Mouse (Mus musculus): Measurements from ENCODE around the gene Olfr1170. TPM values are rescaled to one million over a fixed set of nuclear protein-coding genes. Genes with fewer than 3 reads are reported as not detected.

The Olfr1170 gene
- polyA plus RNA-seq (2017; shearing (Covaris generic)) = not detected

GRCm38 (mm10) chr2:88228234-88228633 lies at the start of gene Olfr1170:
Olfr1170 (minus strand) TSS chr2:88228334.
- ATAC-seq = no peak

GRCm38 (mm10) chr2:88220784-88221183 lies 7.3 kb downstream of the Olfr1170 start:
- ATAC-seq = no peak

DNA sequence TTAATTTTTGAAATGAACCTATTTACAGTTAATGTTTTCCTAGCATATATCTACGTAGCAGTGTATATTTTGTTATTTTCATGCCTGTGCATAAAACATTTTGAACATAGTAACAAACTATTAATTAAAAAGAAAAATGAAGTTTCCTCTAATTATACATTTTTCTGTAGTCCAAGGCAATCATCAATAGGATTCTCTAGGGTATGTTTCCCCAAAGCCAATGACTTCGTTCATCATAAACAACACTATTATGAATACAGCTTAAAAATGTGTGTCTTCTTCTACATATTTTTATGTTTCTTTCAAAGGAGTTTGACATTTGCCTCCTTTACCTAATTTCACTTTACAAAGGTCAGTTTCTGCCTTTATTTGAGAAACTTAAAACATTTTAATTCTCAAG lies 46.6 kb downstream of the Olfr1170 start, which contains the start of gene Olfr1168:
Olfr1168 (plus strand) TSS at position 301 of the 400 bp plus-strand sequence.
- ATAC-seq = no peak

Other genes starting within 250 kb of the Olfr1170 start
- not detected for gene Olfr1158, start 238.2 kb downstream of the Olfr1170 start, polyA plus RNA-seq (2017; shearing (Covaris generic))
- not detected for gene Olfr1160, start 220.1 kb downstream of the Olfr1170 start, polyA plus RNA-seq (2017; shearing (Covaris generic))
- gene Olfr1161, start 205.6 kb downstream of the Olfr1170 start, polyA plus RNA-seq (2017; shearing (Covaris generic)) = not detected
- gene Olfr73, start 190.6 kb downstream of the Olfr1170 start, polyA plus RNA-seq (2017; shearing (Covaris generic)) = not detected
- not detected for gene Olfr1162, start 177.2 kb downstream of the Olfr1170 start, polyA plus RNA-seq (2017; shearing (Covaris generic))
- gene Olfr1163, start 156.5 kb downstream of the Olfr1170 start, polyA plus RNA-seq (2017; shearing (Covaris generic)) = not detected
- gene Olfr1164, start 134.4 kb downstream of the Olfr1170 start, polyA plus RNA-seq (2017; shearing (Covaris generic)) = not detected
- gene Olfr1166, start 100.1 kb downstream of the Olfr1170 start, polyA plus RNA-seq (2017; shearing (Covaris generic)) = not detected
- gene Olfr1167, start 73.1 kb downstream of the Olfr1170 start, polyA plus RNA-seq (2017; shearing (Covaris generic)) = under 1 TPM in 1 of 3 experiments, not detected in 2; 0.15 TPM
- gene Olfr1168, start 46.5 kb downstream of the Olfr1170 start, polyA plus RNA-seq (2017; shearing (Covaris generic)) = under 1 TPM in 1 of 3 experiments, not detected in 2; 0.38 TPM
- gene Olfr1173, start 51.5 kb upstream of the Olfr1170 start, polyA plus RNA-seq (2017; shearing (Covaris generic)) = under 1 TPM in 1 of 3 experiments, not detected in 2; 0.16 TPM
- not detected for gene Olfr1174-ps, start 86.8 kb upstream of the Olfr1170 start, polyA plus RNA-seq (2017; shearing (Covaris generic))
- under 1 TPM; 0.09 to 0.10 (median 0.09) TPM for gene Olfr1175-ps, start 98.9 kb upstream of the Olfr1170 start, polyA plus RNA-seq (2017; shearing (Covaris generic))
- not detected for gene Olfr1176, start 108.4 kb upstream of the Olfr1170 start, polyA plus RNA-seq (2017; shearing (Covaris generic))
- not detected for gene Olfr1177-ps, start 118.2 kb upstream of the Olfr1170 start, polyA plus RNA-seq (2017; shearing (Covaris generic))
- under 1 TPM in 1 of 3 experiments, not detected in 2; 0.05 TPM for gene Olfr1178, start 158.7 kb upstream of the Olfr1170 start, polyA plus RNA-seq (2017; shearing (Covaris generic))
- gene Olfr1179, start 178.1 kb upstream of the Olfr1170 start, polyA plus RNA-seq (2017; shearing (Covaris generic)) = not detected
- gene Olfr1180, start 190.8 kb upstream of the Olfr1170 start, polyA plus RNA-seq (2017; shearing (Covaris generic)) = not detected
- not detected for gene Olfr1181, start 197.8 kb upstream of the Olfr1170 start, polyA plus RNA-seq (2017; shearing (Covaris generic))
- gene Gm13757, start 220.8 kb upstream of the Olfr1170 start, polyA plus RNA-seq (2017; shearing (Covaris generic)) = not detected
- under 1 TPM in 1 of 3 experiments, not detected in 2; 0.13 TPM for gene Olfr1183, start 226.5 kb upstream of the Olfr1170 start, polyA plus RNA-seq (2017; shearing (Covaris generic))